Mouse (Mus musculus) MEL (cell line): ENCODE measurements around the gene Gm11172. TPM values are rescaled to one million over a fixed set of nuclear protein-coding genes. Genes with fewer than 3 reads are reported as not detected.
"Not testable (repeated sequence)": the region's sequence is repeated elsewhere in the genome, so short reads cannot be mapped to it uniquely, and the experiment has no call there.

Experiments used
- DNase-seq: peaks from one replicate; pipeline ENCODE4 v3.0.0; 2011; ENCODE audit warnings: low read depth, low spot score
- H3K27ac ChIP-seq: 2 replicates; pipeline ENCODE4 v1.5.1; 2012; ENCODE audit warnings: low read depth, mild to moderate bottlenecking, control low read depth, low read length, moderate library complexity; ENCODE audit not compliant: control insufficient read depth
- H3K27me3 ChIP-seq, 2 experiments: fragments of 150-350 bp in 1 of 2; sonication (generic) in 1 of 2; 2 replicates each; pipeline ENCODE4 v1.6.1; 2012; ENCODE audit warnings: low read length in 2 of 2, mild to moderate bottlenecking in 2 of 2, improper control_type of control experiment in 1 of 2, moderate library complexity in 1 of 2; ENCODE audit not compliant: insufficient read depth in 2 of 2, control insufficient read depth in 1 of 2
- H3K36me3 ChIP-seq, 2 experiments: 2 replicates each; pipeline ENCODE4 v1.6.1; 2012 to 2014; ENCODE audit warnings: low read length in 2 of 2, improper control_type of control experiment in 1 of 2, inconsistent platforms in 1 of 2, mild to moderate bottlenecking in 1 of 2; ENCODE audit not compliant: insufficient read depth in 2 of 2, control insufficient read depth in 1 of 2
- H3K4me1 ChIP-seq, 2 experiments: fragments of 150-350 bp in 1 of 2; sonication (generic) in 1 of 2; 2 replicates each; pipeline ENCODE4 v1.6.1; 2012; ENCODE audit warnings: low read length in 2 of 2, improper control_type of control experiment in 1 of 2, mild to moderate bottlenecking in 1 of 2; ENCODE audit not compliant: insufficient read depth in 2 of 2, control insufficient read depth in 1 of 2
- H3K4me3 ChIP-seq, 2 experiments: fragments of 150-350 bp in 1 of 2; sonication (generic) in 1 of 2; 2 replicates each; pipeline ENCODE4 v1.5.1; 2012; ENCODE audit warnings: low read depth in 2 of 2, low read length in 2 of 2, mild to moderate bottlenecking in 2 of 2, moderate library complexity in 2 of 2, control low read depth in 1 of 2, improper control_type of control experiment in 1 of 2; ENCODE audit not compliant: control insufficient read depth in 1 of 2, insufficient read depth in 1 of 2
- H3K79me2 ChIP-seq: 2 replicates; pipeline ENCODE4 v1.6.1; 2012; ENCODE audit warnings: mild to moderate bottlenecking, low read length, moderate library complexity; ENCODE audit not compliant: control insufficient read depth, poor library complexity, insufficient read depth
- H3K9ac ChIP-seq: 2 replicates; pipeline ENCODE4 v1.6.1; 2012; ENCODE audit warnings: low read depth, mild to moderate bottlenecking, control low read depth, low read length, moderate library complexity; ENCODE audit not compliant: control insufficient read depth, poor library complexity, severe bottlenecking
- H3K9me3 ChIP-seq: fragments of 150-350 bp; sonication (generic); replicated peaks from 2 replicates; pipeline ENCODE4 v1.6.1; 2012; ENCODE audit warnings: mild to moderate bottlenecking, low read length, improper control_type of control experiment, moderate library complexity; ENCODE audit not compliant: insufficient read depth
- BHLHE40 ChIP-seq: IDR thresholded peaks from 2 replicates; pipeline ENCODE4 v1.6.1; 2012; ENCODE audit warnings: low read depth, mild to moderate bottlenecking, inconsistent platforms, low read length, improper control_type of control experiment, borderline replicate concordance
- CHD2 ChIP-seq: IDR thresholded peaks from 2 replicates; pipeline ENCODE4 v1.6.1; 2011; ENCODE audit warnings: low read length, improper control_type of control experiment
- CTCF ChIP-seq, 3 experiments: IDR thresholded peaks in 2 of 3; conservative IDR thresholded peaks in 1 of 3; 2 replicates each; pipeline ENCODE4 v1.5.1; 2011 to 2012; ENCODE audit warnings: low read length in 3 of 3, low read depth in 2 of 3, mild to moderate bottlenecking in 2 of 3, improper control_type of control experiment in 1 of 3, inconsistent platforms in 1 of 3, mixed read lengths in 1 of 3, moderate library complexity in 1 of 3; ENCODE audit not compliant: control insufficient read depth in 1 of 3, insufficient read depth in 1 of 3, poor library complexity in 1 of 3, severe bottlenecking in 1 of 3
- E2F4 ChIP-seq: IDR thresholded peaks from 2 replicates; pipeline ENCODE4 v1.6.1; 2011; ENCODE audit warnings: low read depth, low read length, improper control_type of control experiment, borderline replicate concordance
- ELF1 ChIP-seq: IDR thresholded peaks from 2 replicates; pipeline ENCODE4 v1.6.1; 2014; ENCODE audit warnings: low read depth, mild to moderate bottlenecking, inconsistent platforms, low read length, improper control_type of control experiment, moderate library complexity
- GATA1 ChIP-seq: IDR thresholded peaks from 2 replicates; pipeline ENCODE4 v1.6.1; 2011; ENCODE audit warnings: low read depth, low read length, improper control_type of control experiment
- HCFC1 ChIP-seq: IDR thresholded peaks from 2 replicates; pipeline ENCODE4 v1.6.1; 2012; ENCODE audit warnings: low read depth, mild to moderate bottlenecking, inconsistent platforms, low read length, improper control_type of control experiment, moderate library complexity
- JUND ChIP-seq: IDR thresholded peaks from 2 replicates; pipeline ENCODE4 v1.6.1; 2011; ENCODE audit warnings: low read depth, mild to moderate bottlenecking, improper control_type of control experiment, low read length
- MAX ChIP-seq: IDR thresholded peaks from 2 replicates; pipeline ENCODE4 v1.6.1; 2011; ENCODE audit warnings: low read length, improper control_type of control experiment
- MXI1 ChIP-seq: IDR thresholded peaks from 2 replicates; pipeline ENCODE4 v1.6.1; 2011; ENCODE audit warnings: mild to moderate bottlenecking, low read depth, low read length, improper control_type of control experiment
- NRF1 ChIP-seq: IDR thresholded peaks from 2 replicates; pipeline ENCODE4 v1.6.1; 2014; ENCODE audit warnings: low read depth, mild to moderate bottlenecking, inconsistent platforms, low read length, improper control_type of control experiment, moderate library complexity; ENCODE audit not compliant: poor library complexity, insufficient read depth, severe bottlenecking
- POLR2A ChIP-seq, 2 experiments: IDR thresholded peaks; 2 replicates each; pipeline ENCODE4 v1.6.1; 2011 to 2012; ENCODE audit warnings: low read length in 2 of 2, mild to moderate bottlenecking in 2 of 2, control low read depth in 1 of 2, improper control_type of control experiment in 1 of 2, low read depth in 1 of 2, moderate library complexity in 1 of 2; ENCODE audit not compliant: control insufficient read depth in 1 of 2, insufficient read depth in 1 of 2, poor library complexity in 1 of 2
- RCOR1 ChIP-seq: IDR thresholded peaks from 2 replicates; pipeline ENCODE4 v1.6.1; 2012; ENCODE audit warnings: low read depth, mild to moderate bottlenecking, inconsistent platforms, low read length, improper control_type of control experiment
- TAL1 ChIP-seq: IDR thresholded peaks from 2 replicates; pipeline ENCODE4 v1.6.1; 2012; ENCODE audit warnings: mild to moderate bottlenecking, inconsistent platforms, low read length, moderate library complexity, mixed read lengths
- USF1 ChIP-seq: IDR thresholded peaks from 2 replicates; pipeline ENCODE4 v1.6.1; 2014; ENCODE audit warnings: low read depth, mild to moderate bottlenecking, inconsistent platforms, low read length, improper control_type of control experiment, moderate library complexity
- ZMIZ1 ChIP-seq: IDR thresholded peaks from 2 replicates; pipeline ENCODE4 v1.6.1; 2012; ENCODE audit warnings: low read depth, mild to moderate bottlenecking, inconsistent platforms, low read length, improper control_type of control experiment, moderate library complexity
- ZNF384 ChIP-seq: IDR thresholded peaks from 2 replicates; pipeline ENCODE4 v1.6.1; 2012; ENCODE audit warnings: low read depth, mild to moderate bottlenecking, inconsistent platforms, low read length, improper control_type of control experiment
- polyA plus RNA-seq, 2 experiments: library from polyadenylated mRNA; stranded (reverse) in 1 of 2; unstranded in 1 of 2; fragments of >175 nt in 1 of 2; fragments of >200 nt in 1 of 2; gene quantifications; 2 replicates each; pipeline versions ENCODE4 v1.2.1 to v1.2.4; 2012; ENCODE audit warnings: low replicate concordance in 2 of 2, low read depth in 1 of 2; ENCODE audit not compliant: insufficient read length in 2 of 2, insufficient read depth in 1 of 2, missing spikeins in 1 of 2
- total RNA-seq: library from RNA; depleted of rRNA; stranded (reverse); fragments of 300-350 nt; gene quantifications from 2 replicates; pipeline ENCODE4 v1.2.3, GENCODE M21; 2012

Gm11172 gene
- total and polyA plus RNA-seq, 3 experiments = not detected

GRCm38 (mm10) chr16:10796034-10796433, 16.7 kb upstream of the Gm11172 start, which contains the start of gene Prm2:
Prm2 (minus strand) TSS chr16:10796134.
- H3K79me2 ChIP-seq = no peaks in the 10 kb centered on the region
- H3K9ac ChIP-seq = no peak within 1 kb of the TSS
- H3K4me1 ChIP-seq = no peaks in the 10 kb centered on the region
- TF ChIP-seq ELF1 (no peak), POLR2A (IDR thresholded peaks at IDR 0.05; ENCODE audit: control insufficient read depth in 1 of 2, insufficient read depth in 1 of 2, low read depth in 1 of 2, low read length in 2 of 2, poor library complexity in 1 of 2) (no peak)
- TF ChIP-seq, all 39 proteins: peak for 0
- H3K27me3 ChIP-seq = no peaks in the 10 kb centered on the region
- no peak for DNase-seq
- no peak within 1 kb of the TSS for H3K27ac ChIP-seq
- no peaks in the 10 kb centered on the region for H3K36me3 ChIP-seq
- no peak within 1 kb of the TSS for H3K4me3 ChIP-seq
- no peaks in the 10 kb centered on the region for H3K9me3 ChIP-seq

GRCm38 (mm10) chr16:10802420-10802819, 10.3 kb upstream of the Gm11172 start:
- not testable (repeated sequence) for H3K4me3 ChIP-seq, H3K27ac ChIP-seq, H3K4me1 ChIP-seq, H3K36me3 ChIP-seq, DNase-seq, H3K79me2 ChIP-seq, H3K27me3 ChIP-seq, H3K9me3 ChIP-seq, H3K9ac ChIP-seq

- Histone ChIP-seq H3K4me3 (no peak within 1 kb of the TSS), H3K9ac (no peak within 1 kb of the TSS), H3K79me2 (no peaks in the 10 kb centered on the region), H3K27me3 (peaks cover 10 to 18% of the 10 kb centered on the region in 2 experiments), H3K9me3 (no peaks in the 10 kb centered on the region), H3K27ac (no peak within 1 kb of the TSS), H3K4me1 (no peaks in the 10 kb centered on the region), H3K36me3 (no peaks in the 10 kb centered on the region)
- TF ChIP-seq RCOR1 = no peak
- no peak for TF ChIP-seq E2F4
- no peak for TF ChIP-seq ZNF384
- TF ChIP-seq TAL1 = no peak
- TF ChIP-seq JUND = no peak
- TF ChIP-seq GATA1 = no peak
- TF ChIP-seq CHD2 = no peak
- TF ChIP-seq ELF1 = no peak
- TF ChIP-seq USF1 = no peak
- TF ChIP-seq ZMIZ1 = no peak
- TF ChIP-seq HCFC1 = no peak
- TF ChIP-seq MAX = no peak
- no peak for TF ChIP-seq CTCF (IDR thresholded peaks at IDR 0.05 in 2 of 3, conservative IDR thresholded peaks at IDR 0.05 in 1 of 3; ENCODE audit: control insufficient read depth in 1 of 3, insufficient read depth in 1 of 3, low read depth in 2 of 3, low read length in 3 of 3, poor library complexity in 1 of 3, severe bottlenecking in 1 of 3)
- TF ChIP-seq MXI1 = no peak
- TF ChIP-seq BHLHE40 = no peak
- TF ChIP-seq NRF1 = no peak
- DNase-seq = no peak
Observed at GRCm38 (mm10) chr16:10805789-10806527, 6.8 kb upstream of the Gm11172 start, which contains the start of gene Prm1. Prm1 (minus strand) TSS chr16:10805839.
